Mouse (Mus musculus) neural tube, embryonic 11.5 days (tissue): ENCODE data around the gene Dclre1b. TPM values are rescaled to one million over a fixed set of nuclear protein-coding genes. Genes with fewer than 3 reads are reported as not detected.
"Not testable (repeated sequence)": the region's sequence is repeated elsewhere in the genome, so short reads cannot be mapped to it uniquely, and the experiment has no call there.

Experiments
- ATAC-seq: fragments of 200-750 bp; cut with Nextera tagmentation; 2 replicates; pipeline ENCODE4 v1.8.0; 2017; ENCODE audit warnings: moderate number of reproducible peaks, mild to moderate bottlenecking, moderate TSS enrichment, moderate library complexity; ENCODE audit not compliant: insufficient read depth, low FRiP score, low TSS enrichment
- DNase-seq: peaks from one replicate; pipeline ENCODE4 v3.0.0-alpha.2; 2015; ENCODE audit warnings: low spot score
- H3K27ac ChIP-seq: fragments of 300-500 bp; sonication (generic); 2 replicates; pipeline ENCODE4 v1.5.1; 2014; ENCODE audit warnings: low read depth, mild to moderate bottlenecking, low read length
- H3K27me3 ChIP-seq: fragments of 300-500 bp; sonication (generic); 2 replicates; pipeline ENCODE4 v1.6.1; 2014; ENCODE audit warnings: mild to moderate bottlenecking, low read length, mixed read lengths; ENCODE audit not compliant: control insufficient read depth, insufficient read depth
- H3K36me3 ChIP-seq: fragments of 300-500 bp; sonication (generic); 2 replicates; pipeline ENCODE4 v1.6.1; 2014; ENCODE audit warnings: mild to moderate bottlenecking, low read length, moderate library complexity, mixed read lengths; ENCODE audit not compliant: control insufficient read depth, insufficient read depth
- H3K4me1 ChIP-seq: fragments of 300-500 bp; sonication (generic); 2 replicates; pipeline ENCODE4 v1.6.1; 2014; ENCODE audit warnings: low read length, mixed read lengths; ENCODE audit not compliant: control insufficient read depth, insufficient read depth
- H3K4me2 ChIP-seq: fragments of 300-500 bp; sonication (generic); 2 replicates; pipeline ENCODE4 v1.6.1; 2014; ENCODE audit warnings: low read depth, mild to moderate bottlenecking, moderate library complexity
- H3K4me3 ChIP-seq: fragments of 300-500 bp; sonication (generic); 2 replicates; pipeline ENCODE4 v1.5.1; 2014; ENCODE audit warnings: low read depth, low read length
- H3K9ac ChIP-seq: fragments of 300-500 bp; sonication (generic); 2 replicates; pipeline ENCODE4 v1.6.1; 2014; ENCODE audit warnings: mild to moderate bottlenecking, low read length
- H3K9me3 ChIP-seq: fragments of 300-500 bp; sonication (generic); 2 replicates; pipeline ENCODE4 v1.6.1; 2016; ENCODE audit warnings: low read length; ENCODE audit not compliant: control insufficient read depth
- WGBS: fragments of 180-500 bp; shearing (Covaris S2); extraction: QIAGEN DNeasy Blood & Tissue Kit; methylation state at CpG from one replicate; pipeline ENCODE4 v1.1.7; 2014; 5-methylcytosine and 5-hydroxymethylcytosine counted together
- polyA plus RNA-seq: library from polyadenylated mRNA; unstranded; fragments of >200 nt; fragmentation: Nextera tagmentation; extraction: Ambion mirVana; gene quantifications from 2 replicates; pipeline ENCODE4 v1.2.1, GENCODE M21; 2014

Gene Dclre1b
- polyA plus RNA-seq, 1 experiment from 2014 or later = 35.9 TPM

DNA sequence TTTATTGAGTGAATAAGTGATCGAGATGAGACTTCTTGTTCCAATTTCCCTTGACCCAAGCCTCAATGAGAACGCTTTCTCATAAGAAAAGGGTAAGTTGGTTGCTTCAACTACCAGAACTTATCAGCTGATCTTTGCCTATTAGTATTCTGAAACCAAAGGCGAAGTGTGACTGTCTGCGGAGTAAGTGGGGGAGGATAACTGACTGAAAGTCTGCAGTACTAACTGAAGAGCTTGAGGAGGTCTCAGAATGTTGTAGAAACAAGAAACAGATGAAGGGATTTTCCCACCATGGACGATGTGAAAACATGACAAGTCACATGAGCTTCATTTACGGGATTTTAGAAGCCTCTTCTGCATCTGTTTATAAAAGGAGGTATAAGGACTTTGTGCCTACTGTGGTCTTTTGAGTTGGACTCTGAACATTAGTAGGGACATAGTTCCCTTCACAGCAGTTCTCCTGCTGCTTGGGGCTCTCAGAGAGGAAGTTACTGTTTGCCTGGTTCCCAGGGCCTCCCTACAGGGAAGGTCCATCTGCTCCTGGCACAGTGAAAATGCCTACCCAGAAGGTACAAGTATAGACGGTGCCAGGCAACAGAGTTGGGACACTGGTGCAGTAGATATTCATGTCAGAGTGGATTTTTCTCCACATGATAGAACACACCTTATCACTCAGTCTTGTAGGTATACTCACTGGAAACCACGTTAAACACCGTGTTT lies 41.6 kb upstream of the Dclre1b start:
- Histone ChIP-seq H3K4me2 (no peak overlapping the region), H3K4me1 (no peaks in the 10 kb centered on the region), H3K27me3 (no peaks in the 10 kb centered on the region), H3K9ac (no peak overlapping the region), H3K4me3 (no peak overlapping the region), H3K27ac (no peak overlapping the region), H3K36me3 (no peaks in the 10 kb centered on the region), H3K9me3 (no peaks in the 10 kb centered on the region)
- DNase-seq (no peak), ATAC-seq (no peak)
- 85% methylated on average over 9 of the region's 9 CpGs for WGBS

DNA sequence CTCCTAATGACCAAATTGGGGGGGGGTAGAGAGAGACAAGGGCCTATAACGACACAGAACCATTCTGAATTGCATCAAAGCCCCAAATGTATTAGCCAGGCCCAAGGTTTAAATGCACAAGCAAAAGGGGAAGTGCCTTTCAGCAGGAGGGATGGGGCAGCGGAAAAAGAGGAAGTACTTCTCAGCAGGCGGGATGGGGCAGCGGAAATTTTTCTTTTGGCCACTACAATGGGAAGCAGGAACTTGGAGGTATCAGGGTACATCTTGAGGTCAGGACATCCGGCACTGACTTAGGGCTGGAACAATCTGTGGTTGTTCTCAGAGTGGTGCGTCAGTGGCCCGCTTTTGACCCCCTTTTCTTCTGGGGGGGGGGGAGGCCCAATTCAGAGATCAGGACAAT lies 31.7 kb upstream of the Dclre1b start:
- ATAC-seq, H3K9ac ChIP-seq, H3K9me3 ChIP-seq, H3K4me2 ChIP-seq, H3K4me3 ChIP-seq, H3K4me1 ChIP-seq, H3K27me3 ChIP-seq, H3K27ac ChIP-seq, DNase-seq, H3K36me3 ChIP-seq: not testable (repeated sequence)
- 86% methylated on average over 7 of the region's 7 CpGs for WGBS

DNA sequence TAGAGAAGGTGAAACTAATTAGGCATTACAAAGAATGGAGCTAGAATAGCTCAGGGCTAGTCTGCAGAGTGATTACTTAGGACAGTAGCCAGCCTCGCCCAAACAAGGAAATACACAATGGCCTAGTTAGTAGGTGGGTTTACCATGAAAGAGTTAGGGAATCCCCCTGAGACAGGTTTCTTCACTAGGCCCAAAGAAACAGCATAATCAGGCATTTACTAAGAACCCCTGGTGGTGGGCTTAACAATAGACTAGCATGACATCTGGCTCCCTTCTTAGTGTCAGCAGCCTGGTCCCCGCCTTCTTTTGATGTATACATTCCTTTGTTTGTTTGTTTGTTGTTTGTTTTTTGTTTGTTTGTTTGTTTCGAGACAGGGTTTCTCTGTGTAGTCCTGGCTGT lies 31.0 kb upstream of the Dclre1b start:
- not testable (repeated sequence) for H3K9ac ChIP-seq, H3K27me3 ChIP-seq, H3K9me3 ChIP-seq, ATAC-seq, H3K4me3 ChIP-seq, H3K27ac ChIP-seq, H3K4me1 ChIP-seq, H3K4me2 ChIP-seq, H3K36me3 ChIP-seq, DNase-seq
- 75% methylated on average over 3 of the region's 3 CpGs for WGBS

DNA sequence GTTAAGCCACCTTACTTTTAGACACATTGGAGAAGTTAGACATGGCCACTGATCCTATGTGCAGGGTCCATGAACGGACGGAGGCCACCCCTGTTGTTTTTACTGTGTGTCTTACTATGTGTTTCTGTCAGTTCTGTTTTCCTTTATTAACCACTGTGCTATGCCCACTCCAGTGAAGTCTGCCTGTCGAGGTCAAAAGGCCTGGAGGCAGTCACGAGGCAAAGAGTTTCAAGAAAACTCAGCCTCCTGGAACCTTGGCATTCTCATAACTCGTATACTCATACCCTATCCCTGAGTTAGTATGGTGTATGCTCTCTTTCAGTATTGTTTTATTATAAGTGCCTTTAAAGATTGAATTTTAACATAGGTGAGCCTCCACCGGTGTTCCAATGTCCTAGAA lies 30.5 kb upstream of the Dclre1b start:
- H3K4me3 ChIP-seq = no peak overlapping the region
- no peak overlapping the region for H3K4me2 ChIP-seq
- H3K4me1 ChIP-seq = no peaks in the 10 kb centered on the region
- WGBS = 92% methylated on average over 6 of the region's 6 CpGs
- no peaks in the 10 kb centered on the region for H3K9me3 ChIP-seq
- H3K9ac ChIP-seq = no peak overlapping the region
- no peaks in the 10 kb centered on the region for H3K36me3 ChIP-seq
- DNase-seq (no peak), ATAC-seq (no peak)
- no peak overlapping the region for H3K27ac ChIP-seq
- no peaks in the 10 kb centered on the region for H3K27me3 ChIP-seq

GRCm38 (mm10) chr3:103836453-103836852 lies 27.2 kb upstream of the Dclre1b start:
- no peaks in the 10 kb centered on the region for H3K36me3 ChIP-seq

DNA sequence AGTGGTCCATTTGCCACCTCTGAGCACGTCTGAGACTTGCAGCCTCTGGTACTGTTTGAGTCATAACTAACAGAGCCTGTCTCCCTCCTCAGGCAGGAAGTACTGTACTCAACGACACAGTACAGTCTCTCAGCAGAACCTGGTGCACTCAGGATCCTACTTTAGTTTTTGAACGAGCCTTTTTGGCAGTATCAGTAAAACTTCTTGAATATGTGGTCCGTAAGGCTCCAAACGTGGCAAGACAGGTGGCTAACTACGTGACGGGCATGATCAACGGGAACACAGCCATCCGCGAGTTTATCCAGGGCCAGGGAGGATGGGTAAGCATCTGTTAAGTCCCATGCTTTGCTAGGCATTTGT lies 26.7 kb upstream of the Dclre1b start:
- H3K9ac ChIP-seq = no peak overlapping the region
- H3K4me1 ChIP-seq = no peaks in the 10 kb centered on the region
- no peak overlapping the region for H3K4me3 ChIP-seq
- H3K36me3 ChIP-seq = no peaks in the 10 kb centered on the region
- H3K27ac ChIP-seq = no peak overlapping the region
- no peaks in the 10 kb centered on the region for H3K9me3 ChIP-seq
- H3K27me3 ChIP-seq = no peaks in the 10 kb centered on the region
- ATAC-seq (no peak), DNase-seq (no peak)
- 85% methylated on average over 10 of the region's 10 CpGs for WGBS
- H3K4me2 ChIP-seq = no peak overlapping the region

More at GRCm38 (mm10) chr3:103836453-103836852, 27.2 kb upstream of the Dclre1b start:
- H3K9ac ChIP-seq = no peak overlapping the region
- DNase-seq (no peak), ATAC-seq (no peak)
- no peak overlapping the region for H3K4me3 ChIP-seq
- H3K4me1 ChIP-seq = no peaks in the 10 kb centered on the region
- WGBS = 97% methylated on average over 5 of the region's 5 CpGs
- no peak overlapping the region for H3K4me2 ChIP-seq
- H3K27me3 ChIP-seq = no peaks in the 10 kb centered on the region
- H3K9me3 ChIP-seq = no peaks in the 10 kb centered on the region
- no peak overlapping the region for H3K27ac ChIP-seq

GRCm38 (mm10) chr3:103835272-103835950 lies 26.2 kb upstream of the Dclre1b start:
- Histone ChIP-seq H3K4me2 (no peak overlapping the region), H3K36me3 (no peaks in the 10 kb centered on the region), H3K4me3 (no peak overlapping the region), H3K27ac (no peak overlapping the region), H3K9me3 (no peaks in the 10 kb centered on the region), H3K4me1 (no peaks in the 10 kb centered on the region), H3K9ac (no peak overlapping the region), H3K27me3 (no peaks in the 10 kb centered on the region)
- ATAC-seq (no peak), DNase-seq (no peak)
- 83% methylated on average over 6 of the region's 6 CpGs for WGBS

DNA sequence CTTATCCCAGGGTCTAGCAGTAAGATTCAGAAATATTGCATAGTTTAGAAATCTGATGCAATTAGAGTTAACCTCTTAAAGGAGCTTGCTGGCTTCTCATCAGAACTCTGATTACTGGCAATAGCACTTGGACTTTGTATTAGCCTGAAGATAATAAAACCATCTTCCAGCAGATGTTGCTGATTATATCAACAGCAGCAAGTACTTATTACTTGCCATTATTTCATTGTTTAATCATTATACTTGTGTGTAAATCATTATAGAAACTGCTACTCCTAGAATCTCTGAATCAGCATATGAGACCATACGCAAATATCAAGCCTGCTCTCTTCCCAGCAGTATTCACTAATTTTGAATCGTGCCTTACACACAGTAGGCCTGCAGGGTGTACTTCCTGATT lies 24.8 kb upstream of the Dclre1b start:
- Histone ChIP-seq H3K9ac (no peak overlapping the region), H3K4me2 (no peak overlapping the region), H3K36me3 (no peaks in the 10 kb centered on the region), H3K4me3 (no peak overlapping the region), H3K27ac (no peak overlapping the region), H3K4me1 (no peaks in the 10 kb centered on the region), H3K9me3 (no peaks in the 10 kb centered on the region), H3K27me3 (no peaks in the 10 kb centered on the region)
- 91% methylated on average over 2 of the region's 2 CpGs for WGBS
- DNase-seq (no peak), ATAC-seq (no peak)

DNA sequence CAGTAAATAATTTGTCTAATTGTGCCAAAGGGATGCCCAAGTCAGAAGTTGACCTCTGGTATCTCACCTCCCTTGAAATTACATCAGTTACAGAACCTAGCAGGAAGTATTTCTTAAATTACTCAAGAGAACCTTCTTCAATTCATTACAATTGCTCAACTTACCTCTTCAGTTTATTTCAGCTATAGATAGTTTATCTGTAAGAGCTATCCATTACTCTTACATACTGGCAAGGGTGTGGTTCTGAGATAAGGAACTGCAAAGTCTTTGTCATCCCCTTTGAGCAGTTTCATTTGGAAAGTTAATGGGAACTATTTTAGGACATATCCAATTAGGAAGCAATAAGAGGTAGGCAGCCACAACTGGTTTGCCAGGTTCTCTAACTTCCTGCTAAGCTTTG lies 23.2 kb upstream of the Dclre1b start, which contains the start of gene Bcl2l15:
Bcl2l15 (plus strand) TSS at position 176 of the 400 bp plus-strand sequence.
- no peak for ATAC-seq
- Histone ChIP-seq H3K4me3 (no peak within 1 kb of the TSS), H3K4me1 (no peaks in the 10 kb centered on the region), H3K27ac (no peak within 1 kb of the TSS), H3K4me2 (no peak within 1 kb of the TSS), H3K9ac (no peak within 1 kb of the TSS), H3K36me3 (no peaks in the 10 kb centered on the region), H3K9me3 (no peaks in the 10 kb centered on the region), H3K27me3 (no peaks in the 10 kb centered on the region)
- DNase-seq = no peak
